Mouse (Mus musculus) forebrain, embryonic 10.5 days (tissue): ENCODE data around the gene Ddx55. TPM values are rescaled to one million over a fixed set of nuclear protein-coding genes. Genes with fewer than 3 reads are reported as not detected.

Experiments
- DNase-seq: peaks from one replicate; pipeline ENCODE4 v3.0.0-alpha.2; 2017; ENCODE audit warnings: low spot score; ENCODE audit errors: extremely low spot score
- H3K27ac ChIP-seq: fragments of 300-500 bp; sonication (generic); 2 replicates; pipeline ENCODE4 v1.5.1; 2016; ENCODE audit warnings: mild to moderate bottlenecking
- H3K27me3 ChIP-seq: fragments of 300-500 bp; sonication (generic); 2 replicates; pipeline ENCODE4 v1.6.1; 2016; ENCODE audit warnings: mild to moderate bottlenecking; ENCODE audit not compliant: poor library complexity, severe bottlenecking
- H3K36me3 ChIP-seq: fragments of 300-500 bp; sonication (generic); replicated peaks from 2 replicates; pipeline ENCODE4 v1.6.1; 2016; ENCODE audit warnings: mild to moderate bottlenecking, moderate library complexity
- H3K4me1 ChIP-seq: fragments of 300-500 bp; sonication (generic); 2 replicates; pipeline ENCODE4 v1.6.1; 2016
- H3K4me3 ChIP-seq: fragments of 300-500 bp; sonication (generic); 2 replicates; pipeline ENCODE4 v1.5.1; 2016; ENCODE audit warnings: mild to moderate bottlenecking, moderate library complexity
- H3K9me3 ChIP-seq: fragments of 300-500 bp; sonication (generic); 2 replicates; pipeline ENCODE4 v1.6.1; 2016; ENCODE audit warnings: mild to moderate bottlenecking, moderate library complexity
- whole genome bisulfite sequencing: fragments of 180-500 bp; shearing (Covaris S2); methylation state at CpG from one replicate; pipeline ENCODE4 v1.1.7; 2016; 5-methylcytosine and 5-hydroxymethylcytosine counted together
- polyA plus RNA-seq: library from polyadenylated mRNA; unstranded; fragments of >200 nt; fragmentation: Nextera tagmentation; extraction: Ambion mirVana; gene quantifications from 2 replicates; pipeline ENCODE4 v1.2.1, GENCODE M21; 2016

The Ddx55 gene
- 18.1 and 21.7 TPM in 2 replicates for polyA plus RNA-seq

- H3K36me3 ChIP-seq: peaks cover 57% of the 10 kb centered on the region
- DNase-seq: peak; percentile 91
- H3K9me3 ChIP-seq: no peaks in the 10 kb centered on the region
- H3K27me3 ChIP-seq: no peaks in the 10 kb centered on the region
- peaks cover 17% of the 10 kb centered on the region for H3K4me1 ChIP-seq
- peak within 1 kb of the TSS; percentile 90 for H3K4me3 ChIP-seq
- WGBS: under 1% methylated on average over 66 of the region's 66 CpGs
- H3K27ac ChIP-seq: peak within 1 kb of the TSS; percentile 86
These were observed at the start of gene Ddx55 for GRCm38 (mm10) chr5:124552558-124553307. TSS of gene Ddx55 (plus strand) at chr5:124552864.

GRCm38 (mm10) chr5:124503742-124504141 lies 48.9 kb upstream of the Ddx55 start:
- Histone ChIP-seq H3K27ac (no peak overlapping the region), H3K27me3 (no peaks in the 10 kb centered on the region), H3K4me1 (peaks cover 8% of the 10 kb centered on the region), H3K9me3 (no peaks in the 10 kb centered on the region), H3K36me3 (peaks cover 94% of the 10 kb centered on the region), H3K4me3 (no peak overlapping the region)
- DNase-seq: no peak
- WGBS: 63% methylated on average over 14 of the region's 14 CpGs

- Histone ChIP-seq H3K4me1 (no peaks in the 10 kb centered on the region), H3K4me3 (no peak overlapping the region), H3K36me3 (peaks cover 95% of the 10 kb centered on the region), H3K27ac (no peak overlapping the region), H3K27me3 (no peaks in the 10 kb centered on the region), H3K9me3 (no peaks in the 10 kb centered on the region)
- no peak for DNase-seq
- 92% methylated on average over 4 of the region's 4 CpGs for WGBS
These were observed 47.4 kb upstream of the Ddx55 start for GRCm38 (mm10) chr5:124505235-124505634.

- Histone ChIP-seq H3K36me3 (peaks cover 95% of the 10 kb centered on the region), H3K4me1 (no peaks in the 10 kb centered on the region), H3K4me3 (no peak overlapping the region), H3K27ac (no peak overlapping the region), H3K27me3 (no peaks in the 10 kb centered on the region), H3K9me3 (no peaks in the 10 kb centered on the region)
- DNase-seq: no peak
- 86% methylated on average over 10 of the region's 10 CpGs for WGBS
These were observed 45.8 kb upstream of the Ddx55 start for GRCm38 (mm10) chr5:124506731-124507359.

- Histone ChIP-seq H3K4me1 (no peaks in the 10 kb centered on the region), H3K9me3 (no peaks in the 10 kb centered on the region), H3K4me3 (no peak overlapping the region), H3K27ac (no peak overlapping the region), H3K36me3 (peaks cover 95% of the 10 kb centered on the region), H3K27me3 (no peaks in the 10 kb centered on the region)
- no peak for DNase-seq
- 95% methylated on average over 6 of the region's 6 CpGs for WGBS
These were observed 43.5 kb upstream of the Ddx55 start for GRCm38 (mm10) chr5:124509200-124509599.

GRCm38 (mm10) chr5:124509742-124510237 lies 42.9 kb upstream of the Ddx55 start:
- H3K9me3 ChIP-seq: no peaks in the 10 kb centered on the region
- H3K27ac ChIP-seq: no peak overlapping the region
- no peaks in the 10 kb centered on the region for H3K27me3 ChIP-seq
- H3K36me3 ChIP-seq: peaks cover 94% of the 10 kb centered on the region
- no peak overlapping the region for H3K4me3 ChIP-seq
- no peaks in the 10 kb centered on the region for H3K4me1 ChIP-seq
- 86% methylated on average over 12 of the region's 12 CpGs for WGBS
- no peak for DNase-seq

- H3K9me3 ChIP-seq: no peaks in the 10 kb centered on the region
- H3K27me3 ChIP-seq: no peaks in the 10 kb centered on the region
- DNase-seq: no peak
- H3K36me3 ChIP-seq: peaks cover 94% of the 10 kb centered on the region
- WGBS: 92% methylated on average over 10 of the region's 10 CpGs
- H3K4me1 ChIP-seq: no peaks in the 10 kb centered on the region
- H3K27ac ChIP-seq: no peak overlapping the region
- no peak overlapping the region for H3K4me3 ChIP-seq
These were observed 42.1 kb upstream of the Ddx55 start for GRCm38 (mm10) chr5:124510536-124511050.

- no peak for DNase-seq
- H3K36me3 ChIP-seq: peaks cover 98% of the 10 kb centered on the region
- no peaks in the 10 kb centered on the region for H3K9me3 ChIP-seq
- no peak overlapping the region for H3K27ac ChIP-seq
- H3K4me3 ChIP-seq: no peak overlapping the region
- 89% methylated on average over 5 of the region's 5 CpGs for WGBS
- H3K4me1 ChIP-seq: peaks cover 5% of the 10 kb centered on the region; the same call in 1 of the 2 replicates
- H3K27me3 ChIP-seq: no peaks in the 10 kb centered on the region
These were observed 36.9 kb upstream of the Ddx55 start for GRCm38 (mm10) chr5:124515789-124516188.

- no peaks in the 10 kb centered on the region for H3K27me3 ChIP-seq
- no peak for DNase-seq
- WGBS: 80% methylated on average over 10 of the region's 10 CpGs
- H3K36me3 ChIP-seq: peaks cover 91% of the 10 kb centered on the region
- peaks cover 5% of the 10 kb centered on the region; the same call in 1 of the 2 replicates for H3K4me1 ChIP-seq
- H3K4me3 ChIP-seq: no peak overlapping the region; the same call in 1 of the 2 replicates
- peaks cover 6% of the 10 kb centered on the region; the same call in 1 of the 2 replicates for H3K9me3 ChIP-seq
- H3K27ac ChIP-seq: no peak overlapping the region
These were observed 34.0 kb upstream of the Ddx55 start for GRCm38 (mm10) chr5:124518648-124519047.

- H3K4me1 ChIP-seq: peaks cover 5% of the 10 kb centered on the region; the same call in 1 of the 2 replicates
- H3K36me3 ChIP-seq: peaks cover 91% of the 10 kb centered on the region
- no peak for DNase-seq
- WGBS: 89% methylated on average over 4 of the region's 4 CpGs
- no peak overlapping the region for H3K27ac ChIP-seq
- peaks cover 9% of the 10 kb centered on the region; the same call in 1 of the 2 replicates for H3K9me3 ChIP-seq
- H3K27me3 ChIP-seq: no peaks in the 10 kb centered on the region
- H3K4me3 ChIP-seq: no peak overlapping the region
These were observed 31.1 kb upstream of the Ddx55 start for GRCm38 (mm10) chr5:124521588-124521987.

- Histone ChIP-seq H3K36me3 (peaks cover 86% of the 10 kb centered on the region), H3K27me3 (no peaks in the 10 kb centered on the region), H3K4me1 (peaks cover 7% of the 10 kb centered on the region), H3K27ac (no peak overlapping the region), H3K4me3 (no peak overlapping the region), H3K9me3 (peaks cover 9% of the 10 kb centered on the region; the same call in 1 of the 2 replicates)
- no peak for DNase-seq
- WGBS: 93% methylated on average over 8 of the region's 8 CpGs
These were observed 29.6 kb upstream of the Ddx55 start for GRCm38 (mm10) chr5:124523032-124523431.

GRCm38 (mm10) chr5:124524943-124525342 lies 27.7 kb upstream of the Ddx55 start:
- Histone ChIP-seq H3K4me3 (no peak overlapping the region), H3K36me3 (peaks cover 70% of the 10 kb centered on the region), H3K9me3 (peaks cover 9% of the 10 kb centered on the region; the same call in 1 of the 2 replicates), H3K27ac (no peak overlapping the region), H3K4me1 (peaks cover 20% of the 10 kb centered on the region), H3K27me3 (no peaks in the 10 kb centered on the region)
- WGBS: 95% methylated on average over 5 of the region's 5 CpGs
- no peak for DNase-seq
